Mouse (Mus musculus) liver, embryonic 12.5 days (tissue): ENCODE data around the gene Lmo7. TPM values are rescaled to one million over a fixed set of nuclear protein-coding genes. Genes with fewer than 3 reads are reported as not detected.

Experiments used
- ATAC-seq: fragments of 200-750 bp; cut with Nextera tagmentation; 2 replicates; pipeline ENCODE4 v1.8.0; 2017; ENCODE audit warnings: moderate number of reproducible peaks, mild to moderate bottlenecking, moderate library complexity
- H3K27ac ChIP-seq: fragments of 300-500 bp; sonication (generic); 2 replicates; pipeline ENCODE4 v1.5.1; 2016; ENCODE audit warnings: mild to moderate bottlenecking
- H3K27me3 ChIP-seq: fragments of 300-500 bp; sonication (generic); replicated peaks from 2 replicates; pipeline ENCODE4 v1.6.1; 2016; ENCODE audit warnings: mild to moderate bottlenecking, moderate library complexity
- H3K36me3 ChIP-seq: fragments of 300-500 bp; sonication (generic); 2 replicates; pipeline ENCODE4 v1.6.1; 2016; ENCODE audit warnings: mild to moderate bottlenecking, moderate library complexity
- H3K4me1 ChIP-seq: fragments of 300-500 bp; sonication (generic); 2 replicates; pipeline ENCODE4 v1.6.1; 2016
- H3K4me2 ChIP-seq: fragments of 300-500 bp; sonication (generic); 2 replicates; pipeline ENCODE4 v1.6.1; 2016; ENCODE audit warnings: mild to moderate bottlenecking, moderate library complexity
- H3K4me3 ChIP-seq: fragments of 300-500 bp; sonication (generic); 2 replicates; pipeline ENCODE4 v1.5.1; 2016; ENCODE audit warnings: mild to moderate bottlenecking, moderate library complexity
- H3K9ac ChIP-seq: fragments of 300-500 bp; sonication (generic); 2 replicates; pipeline ENCODE4 v1.6.1; 2016; ENCODE audit warnings: mild to moderate bottlenecking, moderate library complexity
- H3K9me3 ChIP-seq: fragments of 300-500 bp; sonication (generic); replicated peaks from 2 replicates; pipeline ENCODE4 v1.6.1; 2016; ENCODE audit warnings: mild to moderate bottlenecking, moderate library complexity
- WGBS: fragments of 180-500 bp; shearing (Covaris S2); methylation state at CpG from one replicate; pipeline ENCODE4 v1.1.7; 2016; ENCODE audit not compliant: insufficient replicate concordance; 5-methylcytosine and 5-hydroxymethylcytosine counted together
- polyA plus RNA-seq: library from polyadenylated mRNA; unstranded; fragments of >200 nt; fragmentation: Nextera tagmentation; extraction: Ambion mirVana; gene quantifications from 2 replicates; pipeline ENCODE4 v1.2.1, GENCODE M21; 2016

Lmo7 gene
- polyA plus RNA-seq, 1 experiment from 2014 or later: 3.3 TPM

- Histone ChIP-seq H3K4me2 (no peak overlapping the region), H3K36me3 (no peaks in the 10 kb centered on the region), H3K27me3 (no peaks in the 10 kb centered on the region), H3K27ac (no peak overlapping the region), H3K4me3 (no peak overlapping the region), H3K9ac (no peak overlapping the region), H3K9me3 (no peaks in the 10 kb centered on the region), H3K4me1 (no peaks in the 10 kb centered on the region)
- no peak for ATAC-seq
- 62% methylated on average over 6 of the region's 6 CpGs for WGBS
These were observed 139.4 kb downstream of the Lmo7 start for GRCm38 (mm10) chr14:101869145-101869544.

GRCm38 (mm10) chr14:101869661-101870060 is 139.9 kb downstream of the Lmo7 start:
- WGBS: 67% methylated on average over 4 of the region's 4 CpGs
- no peaks in the 10 kb centered on the region for H3K36me3 ChIP-seq
- H3K4me2 ChIP-seq: no peak overlapping the region
- no peak overlapping the region for H3K4me3 ChIP-seq
- no peaks in the 10 kb centered on the region for H3K4me1 ChIP-seq
- no peaks in the 10 kb centered on the region for H3K9me3 ChIP-seq
- no peaks in the 10 kb centered on the region for H3K27me3 ChIP-seq
- H3K9ac ChIP-seq: no peak overlapping the region
- H3K27ac ChIP-seq: no peak overlapping the region
- no peak for ATAC-seq

GRCm38 (mm10) chr14:101870171-101870902 is 140.6 kb downstream of the Lmo7 start:
- no peaks in the 10 kb centered on the region for H3K9me3 ChIP-seq
- WGBS: 60% methylated on average over 9 of the region's 9 CpGs
- no peaks in the 10 kb centered on the region for H3K4me1 ChIP-seq
- no peaks in the 10 kb centered on the region for H3K27me3 ChIP-seq
- no peak overlapping the region for H3K27ac ChIP-seq
- no peak overlapping the region for H3K4me3 ChIP-seq
- H3K4me2 ChIP-seq: no peak overlapping the region
- H3K36me3 ChIP-seq: no peaks in the 10 kb centered on the region
- no peak for ATAC-seq
- H3K9ac ChIP-seq: no peak overlapping the region

GRCm38 (mm10) chr14:101872846-101873245 is 143.1 kb downstream of the Lmo7 start:
- H3K36me3 ChIP-seq: no peaks in the 10 kb centered on the region
- ATAC-seq: no peak
- H3K27me3 ChIP-seq: no peaks in the 10 kb centered on the region
- no peak overlapping the region for H3K4me2 ChIP-seq
- 59% methylated on average over 3 of the region's 3 CpGs for WGBS
- H3K9me3 ChIP-seq: no peaks in the 10 kb centered on the region
- no peak overlapping the region for H3K4me3 ChIP-seq
- H3K9ac ChIP-seq: no peak overlapping the region
- no peak overlapping the region for H3K27ac ChIP-seq
- no peaks in the 10 kb centered on the region for H3K4me1 ChIP-seq

GRCm38 (mm10) chr14:101878346-101879049 is 148.7 kb downstream of the Lmo7 start:
- Histone ChIP-seq H3K9me3 (no peaks in the 10 kb centered on the region), H3K9ac (no peak overlapping the region), H3K27ac (no peak overlapping the region), H3K4me1 (0 out of 2 replicates have a peak, but pooled peaks cover 4% of the 10 kb centered on the region), H3K4me3 (no peak overlapping the region), H3K36me3 (no peaks in the 10 kb centered on the region), H3K4me2 (no peak overlapping the region), H3K27me3 (no peaks in the 10 kb centered on the region)
- no peak for ATAC-seq
- WGBS: 63% methylated on average over 8 of the region's 8 CpGs

- Histone ChIP-seq H3K4me3 (no peak overlapping the region), H3K27me3 (no peaks in the 10 kb centered on the region), H3K9me3 (no peaks in the 10 kb centered on the region), H3K4me2 (no peak overlapping the region), H3K27ac (no peak overlapping the region), H3K4me1 (0 out of 2 replicates have a peak, but pooled peaks cover 4% of the 10 kb centered on the region), H3K36me3 (no peaks in the 10 kb centered on the region), H3K9ac (no peak overlapping the region)
- WGBS: 29% methylated on average over 7 of the region's 7 CpGs
- ATAC-seq: no peak
These were observed 149.4 kb downstream of the Lmo7 start for GRCm38 (mm10) chr14:101879050-101879694.

GRCm38 (mm10) chr14:101882966-101883365 is 153.2 kb downstream of the Lmo7 start:
- H3K27ac ChIP-seq: no peak overlapping the region
- no peak overlapping the region for H3K4me3 ChIP-seq
- H3K4me2 ChIP-seq: no peak overlapping the region
- H3K36me3 ChIP-seq: 0 out of 2 replicates have a peak, but pooled peaks cover 3% of the 10 kb centered on the region
- 16% methylated on average over 5 of the region's 5 CpGs for WGBS
- H3K27me3 ChIP-seq: no peaks in the 10 kb centered on the region
- H3K9ac ChIP-seq: no peak overlapping the region
- H3K4me1 ChIP-seq: 0 out of 2 replicates have a peak, but pooled peaks cover 4% of the 10 kb centered on the region
- no peaks in the 10 kb centered on the region for H3K9me3 ChIP-seq
- ATAC-seq: no peak

GRCm38 (mm10) chr14:101883787-101884186 is 154.0 kb downstream of the Lmo7 start:
- Histone ChIP-seq H3K9ac (no peak overlapping the region), H3K27me3 (no peaks in the 10 kb centered on the region), H3K4me1 (0 out of 2 replicates have a peak, but pooled peaks cover 4% of the 10 kb centered on the region), H3K4me2 (no peak overlapping the region), H3K27ac (no peak overlapping the region), H3K9me3 (no peaks in the 10 kb centered on the region), H3K4me3 (no peak overlapping the region), H3K36me3 (0 out of 2 replicates have a peak, but pooled peaks cover 3% of the 10 kb centered on the region)
- no peak for ATAC-seq
- 57% methylated on average over 6 of the region's 6 CpGs for WGBS

- ATAC-seq: no peak
- 85% methylated on average over 10 of the region's 10 CpGs for WGBS
- no peak overlapping the region for H3K27ac ChIP-seq
- H3K36me3 ChIP-seq: 0 out of 2 replicates have a peak, but pooled peaks cover 3% of the 10 kb centered on the region
- 0 out of 2 replicates have a peak, but pooled peaks cover 4% of the 10 kb centered on the region for H3K4me1 ChIP-seq
- no peaks in the 10 kb centered on the region for H3K9me3 ChIP-seq
- H3K4me3 ChIP-seq: no peak overlapping the region
- H3K27me3 ChIP-seq: no peaks in the 10 kb centered on the region
- H3K4me2 ChIP-seq: no peak overlapping the region
- H3K9ac ChIP-seq: no peak overlapping the region
These were observed 156.6 kb downstream of the Lmo7 start for GRCm38 (mm10) chr14:101886320-101886719.

- 57% methylated on average over 10 of the region's 10 CpGs for WGBS
- no peak for ATAC-seq
- Histone ChIP-seq H3K27ac (no peak overlapping the region), H3K9ac (no peak overlapping the region), H3K36me3 (no peaks in the 10 kb centered on the region), H3K4me2 (no peak overlapping the region), H3K27me3 (no peaks in the 10 kb centered on the region), H3K4me3 (no peak overlapping the region), H3K9me3 (no peaks in the 10 kb centered on the region), H3K4me1 (no peaks in the 10 kb centered on the region)
These were observed 162.2 kb downstream of the Lmo7 start for GRCm38 (mm10) chr14:101891903-101892448.

GRCm38 (mm10) chr14:101892496-101892895 is 162.7 kb downstream of the Lmo7 start:
- 75% methylated on average over 8 of the region's 8 CpGs for WGBS
- no peaks in the 10 kb centered on the region for H3K27me3 ChIP-seq

GRCm38 (mm10) chr14:101893215-101893614 is 163.5 kb downstream of the Lmo7 start:
- Histone ChIP-seq H3K9ac (no peak overlapping the region), H3K4me1 (no peaks in the 10 kb centered on the region), H3K9me3 (no peaks in the 10 kb centered on the region), H3K27me3 (no peaks in the 10 kb centered on the region), H3K36me3 (no peaks in the 10 kb centered on the region), H3K4me2 (no peak overlapping the region), H3K27ac (no peak overlapping the region), H3K4me3 (no peak overlapping the region)
- WGBS: 69% methylated on average over 6 of the region's 6 CpGs
- ATAC-seq: no peak

More at GRCm38 (mm10) chr14:101892496-101892895, 162.7 kb downstream of the Lmo7 start:
- Histone ChIP-seq H3K4me2 (no peak overlapping the region), H3K9me3 (no peaks in the 10 kb centered on the region), H3K4me3 (no peak overlapping the region), H3K4me1 (no peaks in the 10 kb centered on the region), H3K36me3 (no peaks in the 10 kb centered on the region), H3K9ac (no peak overlapping the region), H3K27ac (no peak overlapping the region)
- ATAC-seq: no peak
